Mouse (Mus musculus): ENCODE data around the gene Cdk19. TPM values are rescaled to one million over a fixed set of nuclear protein-coding genes. Genes with fewer than 3 reads are reported as not detected.
"Not testable (repeated sequence)": the region's sequence is repeated elsewhere in the genome, so short reads cannot be mapped to it uniquely, and the experiment has no call there.

The Cdk19 gene
- polyA plus RNA-seq, 1 experiment from 2014 or later: 9.5 TPM

DNA sequence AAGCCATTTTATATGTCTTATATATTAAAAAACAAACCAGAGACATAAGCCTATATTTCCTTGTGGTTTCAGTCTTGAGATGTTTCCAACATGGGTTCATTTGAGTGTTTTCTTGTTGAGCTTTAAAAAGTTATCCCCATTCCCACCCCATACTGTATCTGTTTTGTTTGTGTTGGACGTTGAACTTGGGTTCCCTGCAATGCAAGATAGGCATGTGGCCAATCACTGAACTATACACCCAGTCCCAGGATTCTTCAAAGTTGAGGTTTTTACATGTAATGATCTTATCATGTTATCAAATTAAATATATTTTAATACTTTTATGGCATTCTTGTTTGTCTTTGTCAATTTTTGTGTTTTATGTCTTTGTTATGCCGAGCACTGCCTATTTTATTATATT lies 60.0 kb downstream of the Cdk19 start:
- Histone ChIP-seq H3K9me3 (replicated peaks) (no peaks in the 10 kb centered on the region), H3K36me3 (no peaks in the 10 kb centered on the region), H3K9ac (no peak overlapping the region), H3K27ac (ENCODE audit: poor library complexity, severe bottlenecking) (no peak overlapping the region), H3K27me3 (replicated peaks) (no peaks in the 10 kb centered on the region), H3K4me3 (no peak overlapping the region), H3K4me2 (no peak overlapping the region), H3K4me1 (replicated peaks) (peaks cover 15% of the 10 kb centered on the region; the same call in 1 of the 2 replicates)
- 70% methylated on average over 2 of the region's 2 CpGs for WGBS
- no peak for ATAC-seq (ENCODE audit: insufficient number of reproducible peaks, low FRiP score)

DNA sequence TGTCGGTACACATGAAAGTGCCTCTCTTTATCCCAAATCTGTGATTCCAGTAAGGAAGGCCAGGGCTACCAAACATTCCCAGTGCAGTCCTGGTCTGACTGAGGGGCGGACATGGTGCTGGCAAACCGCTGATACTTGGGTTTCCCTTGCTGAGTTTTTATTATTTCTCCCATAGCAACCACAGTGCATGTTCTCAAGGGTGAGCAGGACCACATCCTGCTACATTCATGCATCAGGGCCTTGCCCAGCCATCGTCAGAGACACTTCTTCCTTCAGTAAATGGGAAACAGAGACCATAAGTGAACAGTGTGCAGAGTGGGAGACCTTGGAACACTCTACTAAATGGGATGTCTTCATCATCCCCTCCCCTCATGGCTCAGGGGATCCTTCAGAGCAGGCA lies 60.9 kb downstream of the Cdk19 start:
- 84% methylated on average over 4 of the region's 4 CpGs for WGBS
- H3K27me3 ChIP-seq (replicated peaks): no peaks in the 10 kb centered on the region
- H3K4me1 ChIP-seq (replicated peaks): peaks cover 15% of the 10 kb centered on the region; the same call in 1 of the 2 replicates
- no peak overlapping the region for H3K27ac ChIP-seq (ENCODE audit: poor library complexity, severe bottlenecking)
- H3K4me3 ChIP-seq: no peak overlapping the region
- no peaks in the 10 kb centered on the region for H3K36me3 ChIP-seq
- H3K9me3 ChIP-seq (replicated peaks): no peaks in the 10 kb centered on the region
- ATAC-seq (ENCODE audit: insufficient number of reproducible peaks, low FRiP score): no peak
- H3K4me2 ChIP-seq: no peak overlapping the region
- no peak overlapping the region for H3K9ac ChIP-seq

DNA sequence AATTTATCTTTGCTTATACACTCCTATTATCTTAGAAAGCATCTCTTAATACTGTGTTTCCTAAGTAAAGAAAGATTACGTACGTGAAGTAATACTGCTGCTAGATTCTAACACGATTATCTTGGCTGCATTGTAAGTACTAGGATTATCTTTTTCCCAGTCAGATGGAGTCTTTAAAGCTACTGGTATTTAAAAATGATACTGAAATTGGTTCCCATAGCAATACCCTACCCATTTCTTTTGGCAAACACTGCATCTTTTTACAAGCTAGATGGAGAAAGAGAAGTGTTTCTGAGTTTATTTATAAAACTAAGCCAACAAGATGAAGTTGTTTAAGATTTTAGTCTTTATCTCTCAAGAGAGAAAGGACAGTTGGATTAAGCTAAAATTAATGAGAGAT lies 67.3 kb downstream of the Cdk19 start:
- WGBS: 83% methylated on average over 3 of the region's 3 CpGs
- H3K9me3 ChIP-seq (replicated peaks): no peaks in the 10 kb centered on the region
- H3K9ac ChIP-seq: no peak overlapping the region
- no peaks in the 10 kb centered on the region for H3K27me3 ChIP-seq (replicated peaks)
- H3K4me3 ChIP-seq: no peak overlapping the region
- H3K4me2 ChIP-seq: no peak overlapping the region
- no peaks in the 10 kb centered on the region for H3K36me3 ChIP-seq
- H3K27ac ChIP-seq (ENCODE audit: poor library complexity, severe bottlenecking): no peak overlapping the region
- H3K4me1 ChIP-seq (replicated peaks): no peaks in the 10 kb centered on the region
- no peak for ATAC-seq (ENCODE audit: insufficient number of reproducible peaks, low FRiP score)

DNA sequence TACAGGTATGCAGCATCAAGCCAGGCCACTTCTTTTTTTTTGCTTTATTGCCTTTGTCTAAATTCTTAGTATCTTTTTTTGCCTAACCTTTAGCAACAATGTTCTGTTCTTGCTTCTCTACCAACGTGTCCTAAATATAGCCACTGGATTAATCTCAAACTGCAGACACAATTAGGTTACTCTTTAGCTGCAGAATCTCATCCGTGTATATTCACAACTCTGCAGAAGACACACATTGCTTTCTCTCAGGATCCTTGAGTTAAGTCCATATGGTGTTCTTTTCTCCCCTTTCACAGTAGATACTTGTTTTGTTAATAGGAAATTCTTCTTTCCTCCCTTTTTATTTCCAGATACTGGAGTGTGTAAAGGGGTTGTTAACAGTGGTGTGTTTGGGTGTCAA lies 70.0 kb downstream of the Cdk19 start:
- H3K9ac ChIP-seq: no peak overlapping the region
- no peak overlapping the region for H3K4me2 ChIP-seq
- 61% methylated on average over 2 of the region's 2 CpGs for WGBS
- H3K4me1 ChIP-seq (replicated peaks): no peaks in the 10 kb centered on the region
- no peak overlapping the region for H3K4me3 ChIP-seq
- no peaks in the 10 kb centered on the region for H3K9me3 ChIP-seq (replicated peaks)
- H3K36me3 ChIP-seq: no peaks in the 10 kb centered on the region
- no peak overlapping the region for H3K27ac ChIP-seq (ENCODE audit: poor library complexity, severe bottlenecking)
- H3K27me3 ChIP-seq (replicated peaks): no peaks in the 10 kb centered on the region
- no peak for ATAC-seq (ENCODE audit: insufficient number of reproducible peaks, low FRiP score)

DNA sequence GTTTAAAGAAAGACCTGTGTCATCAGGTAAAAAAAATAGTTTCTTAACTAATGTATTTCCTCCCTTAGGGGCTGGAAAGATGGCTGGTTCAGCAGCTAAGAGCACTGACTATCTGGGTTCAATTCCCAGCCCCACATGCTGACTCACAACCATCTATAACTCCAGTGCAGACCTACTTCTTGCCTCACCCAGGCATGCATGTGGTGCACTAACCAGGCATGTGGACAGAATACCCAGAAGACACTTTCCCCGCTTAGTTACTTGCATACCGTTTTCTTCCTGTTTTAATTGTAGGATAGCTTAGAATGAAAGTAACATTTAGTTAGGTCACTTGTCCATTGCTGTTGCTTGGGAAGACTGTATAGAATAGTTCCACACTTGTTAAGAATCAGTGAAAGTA lies 72.0 kb downstream of the Cdk19 start:
- Histone ChIP-seq H3K27me3 (replicated peaks) (no peaks in the 10 kb centered on the region), H3K36me3 (no peaks in the 10 kb centered on the region), H3K9me3 (replicated peaks) (no peaks in the 10 kb centered on the region), H3K4me2 (no peak overlapping the region), H3K4me3 (no peak overlapping the region), H3K9ac (no peak overlapping the region), H3K4me1 (replicated peaks) (no peaks in the 10 kb centered on the region), H3K27ac (ENCODE audit: poor library complexity, severe bottlenecking) (no peak overlapping the region)
- ATAC-seq (ENCODE audit: insufficient number of reproducible peaks, low FRiP score): no peak
- 94% methylated on average over 2 of the region's 2 CpGs for WGBS

DNA sequence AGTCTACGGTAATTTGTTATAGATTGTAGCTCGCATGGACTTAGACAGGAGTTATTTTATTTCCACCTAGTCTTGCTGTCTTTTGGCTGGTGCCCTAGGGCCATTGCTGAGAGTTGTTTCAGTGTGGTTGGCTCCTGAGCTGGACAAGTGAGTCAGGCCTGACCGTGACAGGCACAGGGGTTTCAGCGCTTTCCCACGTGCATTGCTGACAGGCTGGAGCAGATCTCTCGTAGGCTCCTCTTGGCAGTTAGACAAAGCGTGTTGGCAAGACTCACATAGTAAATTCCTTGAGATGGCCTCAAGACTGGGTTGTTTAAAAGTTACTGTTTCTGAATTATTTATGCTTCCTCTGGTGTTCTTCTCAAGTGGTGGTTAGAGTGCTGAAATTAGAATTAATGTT lies 77.6 kb downstream of the Cdk19 start:
- Histone ChIP-seq H3K4me3 (no peak overlapping the region), H3K27me3 (replicated peaks) (no peaks in the 10 kb centered on the region), H3K27ac (ENCODE audit: poor library complexity, severe bottlenecking) (0 out of 2 replicates have a peak overlapping the region, but pooled peaks have one; percentile 5), H3K36me3 (no peaks in the 10 kb centered on the region), H3K4me1 (replicated peaks) (peaks cover 10% of the 10 kb centered on the region), H3K9ac (no peak overlapping the region), H3K4me2 (no peak overlapping the region), H3K9me3 (replicated peaks) (no peaks in the 10 kb centered on the region)
- no peak for ATAC-seq (ENCODE audit: insufficient number of reproducible peaks, low FRiP score)
- 68% methylated on average over 7 of the region's 7 CpGs for WGBS

DNA sequence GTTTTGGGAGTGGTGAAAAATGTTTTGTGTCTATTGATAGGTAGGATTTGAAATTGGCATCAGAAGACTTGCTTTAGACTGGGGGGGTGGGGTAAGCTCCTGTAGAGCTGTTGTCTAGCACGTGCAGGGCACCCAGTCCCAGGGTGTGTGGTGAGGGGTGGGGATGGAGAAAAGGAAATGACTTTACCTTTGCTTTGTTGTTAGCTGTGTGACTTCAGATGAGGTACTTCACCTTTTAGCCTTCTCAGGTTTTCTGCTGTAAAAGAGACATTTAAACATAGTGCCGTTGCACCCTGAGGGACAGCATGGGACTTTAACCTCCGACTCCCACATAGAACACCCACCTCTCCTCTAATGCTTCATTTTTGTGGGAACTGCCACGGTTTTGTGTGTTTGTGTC lies 80.5 kb downstream of the Cdk19 start:
- no peak for ATAC-seq (ENCODE audit: insufficient number of reproducible peaks, low FRiP score)
- Histone ChIP-seq H3K36me3 (no peaks in the 10 kb centered on the region), H3K9me3 (replicated peaks) (no peaks in the 10 kb centered on the region), H3K27me3 (replicated peaks) (no peaks in the 10 kb centered on the region), H3K4me2 (no peak overlapping the region), H3K27ac (ENCODE audit: poor library complexity, severe bottlenecking) (no peak overlapping the region), H3K4me1 (replicated peaks) (peaks cover 13% of the 10 kb centered on the region), H3K9ac (no peak overlapping the region), H3K4me3 (no peak overlapping the region)
- whole genome bisulfite sequencing: 73% methylated on average over 4 of the region's 4 CpGs

DNA sequence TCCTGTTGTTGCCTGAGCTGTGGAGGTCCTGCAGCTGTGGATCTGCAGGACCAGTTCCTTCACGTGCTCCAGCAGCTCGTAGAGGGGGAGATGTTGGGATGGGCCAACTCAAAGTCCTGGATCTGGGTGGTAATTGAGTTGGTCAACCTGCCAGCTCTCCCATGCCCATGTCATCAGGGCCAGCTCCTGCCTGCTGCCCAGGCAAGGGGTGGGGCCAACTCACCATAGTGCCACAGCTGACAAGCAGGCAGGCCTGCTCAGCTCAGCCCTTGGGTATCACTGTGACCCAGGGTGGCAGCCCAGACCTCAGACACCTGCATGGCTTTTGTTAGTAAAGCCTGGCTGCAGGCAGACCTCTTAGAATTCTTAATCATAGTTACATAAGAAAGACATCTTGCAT lies 81.3 kb downstream of the Cdk19 start:
- Histone ChIP-seq H3K4me1 (replicated peaks) (peaks cover 18% of the 10 kb centered on the region), H3K4me3 (no peak overlapping the region), H3K27ac (ENCODE audit: poor library complexity, severe bottlenecking) (no peak overlapping the region), H3K36me3 (no peaks in the 10 kb centered on the region), H3K9me3 (replicated peaks) (no peaks in the 10 kb centered on the region), H3K4me2 (no peak overlapping the region), H3K27me3 (replicated peaks) (no peaks in the 10 kb centered on the region), H3K9ac (no peak overlapping the region)
- no peak for ATAC-seq (ENCODE audit: insufficient number of reproducible peaks, low FRiP score)
- WGBS: 87% methylated on average over 2 of the region's 2 CpGs

DNA sequence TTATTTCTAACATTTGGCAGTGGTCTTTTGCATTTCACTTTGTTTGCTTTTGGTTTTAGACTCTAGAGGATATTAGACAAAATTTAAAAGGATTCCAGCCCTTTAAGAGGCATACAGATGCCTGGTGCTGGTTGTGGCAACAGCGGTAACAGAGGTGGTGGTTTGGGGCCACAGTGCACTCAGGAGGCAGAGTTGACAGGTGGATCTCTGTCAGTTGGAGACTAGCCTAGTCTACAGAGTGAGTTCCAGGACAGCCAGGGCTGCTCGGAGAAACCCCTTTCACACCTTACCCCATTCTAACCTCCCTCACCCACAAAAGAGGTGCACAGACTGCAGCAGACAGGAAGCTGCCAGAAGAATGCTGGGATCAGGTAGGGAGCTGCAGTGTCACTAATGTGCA lies 82.4 kb downstream of the Cdk19 start:
- H3K4me2 ChIP-seq: no peak overlapping the region
- no peak overlapping the region for H3K27ac ChIP-seq (ENCODE audit: poor library complexity, severe bottlenecking)
- H3K36me3 ChIP-seq: no peaks in the 10 kb centered on the region
- no peak overlapping the region for H3K9ac ChIP-seq
- no peaks in the 10 kb centered on the region for H3K27me3 ChIP-seq (replicated peaks)
- WGBS: 76% methylated on average over 2 of the region's 2 CpGs
- H3K4me1 ChIP-seq (replicated peaks): peaks cover 20% of the 10 kb centered on the region
- no peaks in the 10 kb centered on the region for H3K9me3 ChIP-seq (replicated peaks)
- H3K4me3 ChIP-seq: no peak overlapping the region
- ATAC-seq (ENCODE audit: insufficient number of reproducible peaks, low FRiP score): no peak

DNA sequence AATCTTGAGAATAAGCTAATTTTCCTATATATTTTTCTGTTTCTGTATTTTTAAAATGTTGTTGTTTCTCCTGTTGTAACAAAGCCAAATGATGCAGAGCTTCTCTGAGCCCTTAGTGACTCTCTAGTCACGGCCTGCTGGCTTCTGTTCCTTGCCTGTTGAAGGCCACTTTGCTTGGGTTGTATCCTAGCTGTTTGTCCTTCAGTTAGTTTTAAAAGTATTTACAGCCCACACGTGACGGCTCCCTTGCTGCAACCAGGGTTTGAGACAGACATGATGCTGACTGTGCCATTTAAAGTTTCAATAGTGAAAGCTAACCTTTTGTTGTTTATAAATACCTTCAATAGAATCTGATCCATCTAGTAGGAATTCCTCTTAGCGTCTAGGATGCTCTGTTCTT lies 83.3 kb downstream of the Cdk19 start:
- Histone ChIP-seq H3K9me3 (replicated peaks) (no peaks in the 10 kb centered on the region), H3K27ac (ENCODE audit: poor library complexity, severe bottlenecking) (no peak overlapping the region), H3K36me3 (no peaks in the 10 kb centered on the region), H3K4me2 (no peak overlapping the region), H3K27me3 (replicated peaks) (no peaks in the 10 kb centered on the region), H3K4me3 (no peak overlapping the region), H3K4me1 (replicated peaks) (peaks cover 15% of the 10 kb centered on the region), H3K9ac (no peak overlapping the region)
- WGBS: 58% methylated on average over 4 of the region's 4 CpGs
- no peak for ATAC-seq (ENCODE audit: insufficient number of reproducible peaks, low FRiP score)

DNA sequence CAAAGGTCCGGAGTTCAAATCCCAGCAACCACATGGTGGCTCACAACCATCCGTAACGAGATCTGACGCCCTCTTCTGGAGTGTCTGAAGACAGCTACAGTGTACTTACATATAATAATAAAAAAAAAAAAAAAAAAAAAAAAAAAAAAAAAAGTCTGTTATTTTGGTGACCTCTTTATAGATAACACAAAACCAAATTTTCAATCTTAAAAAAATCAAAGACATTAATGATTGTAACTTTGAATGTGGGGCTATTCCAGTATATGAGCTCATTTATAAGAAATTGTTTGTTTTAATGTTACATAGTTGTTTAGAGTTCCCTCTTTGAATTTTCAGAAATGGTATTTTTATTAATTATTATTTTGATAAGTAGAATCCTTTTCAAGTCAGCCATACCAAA lies 85.1 kb downstream of the Cdk19 start:
- H3K9ac ChIP-seq; H3K9me3 ChIP-seq (replicated peaks); H3K4me3 ChIP-seq; H3K27ac ChIP-seq (ENCODE audit: poor library complexity, severe bottlenecking); ATAC-seq (ENCODE audit: insufficient number of reproducible peaks, low FRiP score); H3K4me2 ChIP-seq; H3K27me3 ChIP-seq (replicated peaks); H3K36me3 ChIP-seq: not testable (repeated sequence)
- H3K4me1 ChIP-seq (replicated peaks): peaks cover 15% of the 10 kb centered on the region
- WGBS: 87% methylated on average over 2 of the region's 4 CpGs

DNA sequence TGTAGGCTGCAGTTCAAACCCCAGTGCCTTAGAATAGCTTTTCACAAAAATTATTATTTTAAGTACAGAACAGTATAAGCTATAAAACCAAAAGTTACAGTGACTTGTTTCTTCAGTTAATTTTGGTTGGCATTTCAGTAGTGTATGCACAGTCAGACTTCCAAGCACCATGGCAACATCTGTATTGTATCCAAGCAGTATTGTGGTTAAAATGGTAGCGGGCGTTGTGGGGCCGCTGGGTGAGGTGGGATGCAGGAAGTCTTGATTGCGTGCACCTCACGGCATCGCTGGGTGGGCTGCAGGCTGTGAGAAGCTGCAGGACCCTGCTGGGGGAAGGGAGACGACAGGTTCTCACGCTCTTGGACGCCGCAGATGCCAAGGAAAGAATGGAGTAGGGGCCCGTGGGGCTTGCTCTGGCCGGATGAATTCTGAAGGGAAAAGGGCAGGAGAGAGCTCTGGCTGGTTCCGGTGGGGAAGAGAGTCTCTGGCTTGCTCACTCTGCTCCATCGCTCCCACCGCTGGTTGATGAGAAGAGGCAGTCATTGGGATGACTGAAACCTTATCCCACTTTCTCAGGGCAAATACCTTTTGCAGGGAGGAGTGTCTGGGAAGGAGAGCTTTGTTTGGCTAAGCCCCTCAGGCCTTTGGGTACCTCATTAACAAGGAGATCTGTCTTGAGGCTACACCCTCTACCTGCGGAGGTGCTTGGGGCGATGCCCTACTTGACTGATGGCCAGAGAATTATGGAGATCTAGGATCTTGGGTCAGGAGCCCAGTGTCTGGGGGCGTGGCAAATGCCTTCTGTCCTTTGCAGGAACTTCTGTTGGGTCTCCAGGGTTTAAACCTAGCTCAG lies 86.1 kb downstream of the Cdk19 start:
- WGBS: 27% methylated on average over 18 of the region's 18 CpGs
- no peaks in the 10 kb centered on the region for H3K36me3 ChIP-seq
- no peak overlapping the region for H3K9ac ChIP-seq

More for the DNA sequence above, 86.1 kb downstream of the Cdk19 start:
- H3K27me3 ChIP-seq (replicated peaks): no peaks in the 10 kb centered on the region
- ATAC-seq (ENCODE audit: insufficient number of reproducible peaks, low FRiP score): no peak
- H3K4me2 ChIP-seq: peak overlapping the region; percentile 59
- no peaks in the 10 kb centered on the region for H3K9me3 ChIP-seq (replicated peaks)
- H3K4me1 ChIP-seq (replicated peaks): peaks cover 15% of the 10 kb centered on the region
- peak overlapping the region; percentile 22 for H3K4me3 ChIP-seq
- H3K27ac ChIP-seq (ENCODE audit: poor library complexity, severe bottlenecking): no peak overlapping the region

Data from heart, embryonic 12.5 days (tissue).